Mouse (Mus musculus) forebrain, postnatal 0 days (tissue): Measurements from ENCODE around the gene Gm29735. TPM values are rescaled to one million over a fixed set of nuclear protein-coding genes. Genes with fewer than 3 reads are reported as not detected.
A peak's percentile ranks its signal among the peaks of the same experiment; 100 is the strongest.
"Not testable (repeated sequence)": the region's sequence is repeated elsewhere in the genome, so short reads cannot be mapped to it uniquely, and the experiment has no call there.

ENCODE experiments used
- ATAC-seq: fragments of 200-750 bp; cut with Nextera tagmentation; 2 replicates; pipeline ENCODE4 v1.8.0; 2017; ENCODE audit warnings: mild to moderate bottlenecking, moderate library complexity
- DNase-seq: peaks from one replicate; pipeline ENCODE4 v3.0.0-alpha.2; 2015
- H3K27ac ChIP-seq: fragments of 300-500 bp; sonication (generic); 2 replicates; pipeline ENCODE4 v1.5.1; 2014; ENCODE audit warnings: low read depth, mild to moderate bottlenecking, antibody characterized with exemption, low read length, moderate library complexity, mixed read lengths
- H3K27me3 ChIP-seq: fragments of 300-500 bp; sonication (generic); 2 replicates; pipeline ENCODE4 v1.6.1; 2014; ENCODE audit warnings: mild to moderate bottlenecking, low read length, mixed read lengths; ENCODE audit not compliant: insufficient read depth
- H3K36me3 ChIP-seq: fragments of 300-500 bp; sonication (generic); 2 replicates; pipeline ENCODE4 v1.6.1; 2014; ENCODE audit warnings: mild to moderate bottlenecking, moderate library complexity; ENCODE audit not compliant: insufficient read depth
- H3K4me1 ChIP-seq: fragments of 300-500 bp; sonication (generic); 2 replicates; pipeline ENCODE4 v1.6.1; 2014; ENCODE audit warnings: antibody characterized with exemption; ENCODE audit not compliant: insufficient read depth
- H3K4me2 ChIP-seq: fragments of 300-500 bp; sonication (generic); 2 replicates; pipeline ENCODE4 v1.6.1; 2014; ENCODE audit warnings: low read depth, mild to moderate bottlenecking, moderate library complexity
- H3K4me3 ChIP-seq: fragments of 300-500 bp; sonication (generic); 2 replicates; pipeline ENCODE4 v1.5.1; 2014; ENCODE audit warnings: low read depth, low read length, mixed read lengths
- H3K9ac ChIP-seq: fragments of 300-500 bp; sonication (generic); 2 replicates; pipeline ENCODE4 v1.6.1; 2014; ENCODE audit warnings: mild to moderate bottlenecking
- H3K9me3 ChIP-seq: fragments of 300-500 bp; sonication (generic); 2 replicates; pipeline ENCODE4 v1.6.1; 2016; ENCODE audit warnings: low read length
- CTCF ChIP-seq: sonication (generic); IDR thresholded peaks from 2 replicates; pipeline ENCODE4 v1.5.1; 2016; ENCODE audit warnings: antibody characterized with exemption, control low read depth, low read depth
- WGBS: fragments of 180-500 bp; shearing (Covaris S2); extraction: QIAGEN DNeasy Blood & Tissue Kit; methylation state at CpG from one replicate; pipeline ENCODE4 v1.1.7; 2014; 5-methylcytosine and 5-hydroxymethylcytosine counted together
- polyA plus RNA-seq: library from polyadenylated mRNA; unstranded; fragments of >200 nt; fragmentation: Nextera tagmentation; extraction: Ambion mirVana; gene quantifications from 2 replicates; pipeline ENCODE4 v1.2.1, GENCODE M21; 2015
- total RNA-seq: library from RNA; depleted of rRNA; stranded (reverse); fragments of >200 nt; gene quantifications from 2 replicates; pipeline ENCODE4 v1.2.3, GENCODE M21; 2014

Gene Gm29735
- total and polyA plus RNA-seq, 2 experiments from 2014 or later = not detected

- H3K4me3 ChIP-seq = no peak overlapping the region
- H3K27ac ChIP-seq = no peak overlapping the region
- DNase-seq (peak; percentile 77), ATAC-seq (no peak)
- H3K9me3 ChIP-seq = no peaks in the 10 kb centered on the region
- H3K27me3 ChIP-seq = no peaks in the 10 kb centered on the region
- WGBS = 49% methylated on average over 3 of the region's 3 CpGs
- no peak overlapping the region for H3K4me2 ChIP-seq
- peak; percentile 77 for TF ChIP-seq CTCF
- no peaks in the 10 kb centered on the region for H3K4me1 ChIP-seq
- no peak overlapping the region for H3K9ac ChIP-seq
- H3K36me3 ChIP-seq = no peaks in the 10 kb centered on the region
These were observed 12.9 kb upstream of the Gm29735 start for GRCm38 (mm10) chr7:142169836-142170235.

GRCm38 (mm10) chr7:142165639-142166038 is 8.7 kb upstream of the Gm29735 start, which contains the start of gene Gm4553:
TSS of gene Gm4553 (minus strand) at chr7:142165739.
- not testable (repeated sequence) for H3K27me3 ChIP-seq, DNase-seq, ATAC-seq, H3K4me2 ChIP-seq, H3K4me1 ChIP-seq, H3K36me3 ChIP-seq, H3K4me3 ChIP-seq, H3K9ac ChIP-seq, H3K9me3 ChIP-seq, H3K27ac ChIP-seq

DNA sequence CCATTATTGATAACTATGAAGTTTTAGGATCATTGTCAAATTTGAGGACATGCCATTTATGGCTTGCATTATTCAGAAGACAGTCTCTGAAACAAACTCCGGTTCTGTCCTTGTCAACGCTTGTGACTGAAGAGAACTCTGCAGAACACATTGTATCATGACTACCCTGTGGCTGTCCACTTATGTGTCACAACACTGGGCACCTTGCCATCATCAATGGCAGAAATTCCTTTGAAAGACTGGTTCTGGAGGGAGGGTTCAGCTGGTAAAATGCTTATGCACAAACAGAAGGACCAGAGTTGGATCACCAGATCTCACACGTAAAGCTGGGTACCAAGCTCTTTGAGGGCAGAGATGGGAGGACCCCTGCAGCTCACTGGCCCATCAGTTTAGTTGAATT is 2.5 kb upstream of the Gm29735 start:
- no peak for TF ChIP-seq CTCF

GRCm38 (mm10) chr7:142155308-142155707 is 1.6 kb downstream of the Gm29735 start:
- WGBS = 38% methylated on average over 1 of the region's 1 CpGs
- Histone ChIP-seq H3K27ac (no peak overlapping the region), H3K36me3 (no peaks in the 10 kb centered on the region), H3K4me3 (no peak overlapping the region), H3K9ac (no peak overlapping the region), H3K27me3 (no peaks in the 10 kb centered on the region), H3K4me2 (no peak overlapping the region), H3K4me1 (no peaks in the 10 kb centered on the region), H3K9me3 (no peaks in the 10 kb centered on the region)
- no peak for TF ChIP-seq CTCF
- ATAC-seq (no peak), DNase-seq (no peak)

More for the DNA sequence above, 2.5 kb upstream of the Gm29735 start:
- 88% methylated on average over 3 of the region's 3 CpGs for WGBS
- H3K27me3 ChIP-seq = no peaks in the 10 kb centered on the region
- ATAC-seq = no peak
- no peak overlapping the region for H3K27ac ChIP-seq
- H3K36me3 ChIP-seq = no peaks in the 10 kb centered on the region
- no peaks in the 10 kb centered on the region for H3K9me3 ChIP-seq
- H3K4me2 ChIP-seq = no peak overlapping the region
- no peak overlapping the region for H3K9ac ChIP-seq
- no peaks in the 10 kb centered on the region for H3K4me1 ChIP-seq
- no peak for DNase-seq
- H3K4me3 ChIP-seq = no peak overlapping the region

- Histone ChIP-seq H3K9ac (no peak overlapping the region), H3K27ac (no peak overlapping the region), H3K36me3 (no peaks in the 10 kb centered on the region), H3K9me3 (no peaks in the 10 kb centered on the region), H3K4me3 (no peak overlapping the region), H3K4me1 (no peaks in the 10 kb centered on the region), H3K4me2 (no peak overlapping the region), H3K27me3 (no peaks in the 10 kb centered on the region)
- WGBS = 84% methylated on average over 4 of the region's 4 CpGs
- ATAC-seq = no peak
- DNase-seq = no peak
- no peak for TF ChIP-seq CTCF
These were observed 4.7 kb downstream of the Gm29735 start for GRCm38 (mm10) chr7:142152191-142152590.

- Histone ChIP-seq H3K36me3 (no peaks in the 10 kb centered on the region), H3K4me3 (no peak overlapping the region), H3K27ac (no peak overlapping the region), H3K27me3 (no peaks in the 10 kb centered on the region), H3K4me2 (no peak overlapping the region), H3K4me1 (no peaks in the 10 kb centered on the region), H3K9me3 (no peaks in the 10 kb centered on the region), H3K9ac (no peak overlapping the region)
- DNase-seq (no peak), ATAC-seq (no peak)
- TF ChIP-seq CTCF = no peak
These were observed 8.3 kb downstream of the Gm29735 start for GRCm38 (mm10) chr7:142148633-142149032.

DNA sequence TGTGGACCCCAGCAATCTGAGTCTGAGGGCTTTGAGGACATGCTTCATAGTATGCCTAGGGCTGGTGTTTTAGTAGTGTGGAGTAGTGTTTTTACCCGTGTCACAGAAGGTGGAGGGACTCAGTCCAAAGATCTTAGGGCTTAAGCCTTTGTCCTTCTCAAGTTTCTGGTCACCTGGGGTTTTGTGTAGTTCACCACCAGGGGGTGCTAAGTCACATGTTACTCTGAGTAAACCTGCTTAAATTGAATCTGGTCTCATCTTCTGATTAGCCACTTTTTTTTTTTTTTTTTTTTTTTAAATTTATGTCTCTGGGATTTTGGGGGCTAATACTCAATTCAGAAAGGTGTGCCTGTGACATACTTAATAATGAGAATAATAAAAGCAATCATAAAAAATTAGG is 10.9 kb downstream of the Gm29735 start:
- no peak overlapping the region for H3K4me3 ChIP-seq
- H3K4me1 ChIP-seq = no peaks in the 10 kb centered on the region
- no peak overlapping the region for H3K9ac ChIP-seq
- H3K27me3 ChIP-seq = no peaks in the 10 kb centered on the region
- DNase-seq (peak; percentile 36), ATAC-seq (no peak)
- no peaks in the 10 kb centered on the region for H3K36me3 ChIP-seq
- H3K4me2 ChIP-seq = no peak overlapping the region
- H3K9me3 ChIP-seq = no peaks in the 10 kb centered on the region
- TF ChIP-seq CTCF = peak; percentile 58
- WGBS = 0% methylated on average over 1 of the region's 1 CpGs
- H3K27ac ChIP-seq = no peak overlapping the region
